ENCODE assay signal across 28 mouse cellular contexts in genomic region chr1:141097575-141097974, GRCm38 (mm10).
"Had no signal": no experiment of that assay in that cellular context is flagged by ENCODE, and none has a peak within 500 bp of the region (broad histone marks: within the 10 kb centered on the region; RNA-seq: fewer than 3 reads in every experiment).

No protein-coding gene starts in this region.

- H3K27ac ChIP-seq: embryonic facial prominence, embryonic 12.5 days; embryonic facial prominence, embryonic 13.5 days; embryonic facial prominence, embryonic 15.5 days; forebrain, embryonic 10.5 days; forebrain, embryonic 12.5 days; forebrain, embryonic 13.5 days; forebrain, embryonic 15.5 days; gastrocnemius, adult 2 months; heart, adult 2 months; heart, embryonic 10.5 days had no signal

- H3K27me3 ChIP-seq: embryonic facial prominence, embryonic 12.5 days; embryonic facial prominence, embryonic 13.5 days; embryonic facial prominence, embryonic 15.5 days; forebrain, embryonic 12.5 days; forebrain, embryonic 13.5 days; forebrain, embryonic 15.5 days had no signal

- H3K9me3 ChIP-seq: embryonic facial prominence, embryonic 12.5 days; embryonic facial prominence, embryonic 13.5 days; embryonic facial prominence, embryonic 15.5 days; forebrain, embryonic 10.5 days; forebrain, embryonic 12.5 days; forebrain, embryonic 13.5 days; forebrain, embryonic 15.5 days; heart, embryonic 10.5 days had no signal

- H3K4me3 ChIP-seq: embryonic facial prominence, embryonic 12.5 days; embryonic facial prominence, embryonic 13.5 days; embryonic facial prominence, embryonic 15.5 days; erythroblast, embryonic 14.5 days; forebrain, embryonic 10.5 days; forebrain, embryonic 12.5 days; forebrain, embryonic 13.5 days; forebrain, embryonic 15.5 days; gastrocnemius, adult 2 months; heart, adult 2 months; heart, embryonic 10.5 days had no signal

- H3K9ac ChIP-seq: embryonic facial prominence, embryonic 12.5 days; embryonic facial prominence, embryonic 13.5 days; embryonic facial prominence, embryonic 15.5 days; forebrain, embryonic 12.5 days; forebrain, embryonic 13.5 days; forebrain, embryonic 15.5 days; forebrain, postnatal 0 days had no signal

- H3K36me3 ChIP-seq: embryonic facial prominence, embryonic 12.5 days; embryonic facial prominence, embryonic 13.5 days; embryonic facial prominence, embryonic 15.5 days; forebrain, embryonic 10.5 days; forebrain, embryonic 12.5 days; forebrain, embryonic 15.5 days; heart, embryonic 10.5 days had no signal

- DNase-seq: cerebellum, adult 2 months; cerebellum, adult 8-10 months; cerebellum, adult 9-10 months; cerebellum, adult 9-11 months; cerebellum, postnatal 10 days; cerebellum, postnatal 14 days; cerebellum, postnatal 25 days; cerebellum, postnatal 36 days; embryo, embryonic 11 days; forebrain, postnatal 0 days; gastrocnemius, adult 2 months; gastrocnemius, postnatal 10 days; gastrocnemius, postnatal 14 days; gastrocnemius, postnatal 25 days; gastrocnemius, postnatal 36 days; heart, adult 18-20 months; heart, adult 2 months had no signal

- H3K4me1 ChIP-seq: embryonic facial prominence, embryonic 12.5 days; embryonic facial prominence, embryonic 13.5 days; embryonic facial prominence, embryonic 15.5 days; forebrain, embryonic 10.5 days; forebrain, embryonic 12.5 days; forebrain, embryonic 13.5 days; forebrain, embryonic 15.5 days; heart, embryonic 10.5 days had no signal

- ATAC-seq: forebrain, embryonic 13.5 days; forebrain, embryonic 14.5 days; forebrain, embryonic 15.5 days; forebrain, embryonic 16.5 days; forebrain, postnatal 0 days had no signal

- H3K4me2 ChIP-seq: embryonic facial prominence, embryonic 12.5 days; embryonic facial prominence, embryonic 13.5 days; embryonic facial prominence, embryonic 15.5 days; forebrain, embryonic 12.5 days; forebrain, embryonic 13.5 days; forebrain, embryonic 15.5 days had no signal
